Mouse (Mus musculus): ENCODE measurements around the gene Cd69.

DNA sequence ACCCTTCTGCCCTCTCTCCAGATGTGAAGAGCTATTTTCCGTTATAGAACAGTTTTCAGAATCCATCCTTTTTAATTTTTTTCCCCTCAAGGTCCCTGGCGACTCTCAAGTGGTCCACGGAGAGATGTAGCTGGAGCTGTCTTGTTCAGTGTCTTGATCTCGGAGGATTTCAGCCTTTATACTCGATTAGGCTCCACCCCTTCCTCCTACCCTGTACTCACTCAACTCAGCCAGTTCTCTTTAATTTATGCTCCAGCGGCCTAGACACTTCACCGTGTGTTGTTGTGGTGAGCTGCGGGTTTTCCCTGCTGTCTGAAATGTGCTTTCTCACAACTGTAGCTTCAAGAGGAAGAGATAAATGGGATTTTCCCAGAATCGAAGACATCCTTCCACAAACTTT, at the start of gene Cd69:
- no peak for TF ChIP-seq CTCF (IDR thresholded peaks at IDR 0.05; ENCODE audit: borderline replicate concordance, insufficient read depth, low read length)
- TF ChIP-seq POLR2A (IDR thresholded peaks at IDR 0.05; ENCODE audit: low read depth, low read length), result no peak

Data from embryonic fibroblast, embryonic 13.5 days (primary cell).